Comparison of ENCODE assay signal across 29 mouse cellular contexts in the genomic region with DNA sequence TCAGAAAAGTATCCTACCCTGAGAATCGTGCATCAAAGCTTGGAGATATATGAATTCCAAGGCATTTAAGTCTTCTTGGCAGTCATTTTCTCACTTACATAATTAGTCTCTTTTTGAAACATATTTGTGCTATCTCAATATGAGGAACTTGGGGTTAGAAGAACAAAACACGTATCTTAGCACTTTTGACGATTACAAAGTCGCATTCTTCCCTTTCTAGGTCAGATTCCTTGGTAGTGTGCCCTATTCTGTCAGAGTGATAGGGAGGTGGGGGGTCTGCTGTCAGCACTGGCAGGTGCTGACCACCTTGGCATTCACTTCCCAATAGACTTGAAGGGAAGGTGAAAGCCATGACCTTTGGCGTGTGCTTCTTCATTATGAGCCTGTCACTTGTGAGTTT. TPM values are rescaled to one million over a fixed set of nuclear protein-coding genes. Genes with fewer than 3 reads are reported as not detected.
A peak's percentile ranks its signal among the peaks of the same experiment; 100 is the strongest.
DNase-seq lines count a peak whose midpoint lies in the region; ATAC-seq and TF ChIP-seq lines count a peak whose summit lies in the region.
"Had no signal": no experiment of that assay in that cellular context is flagged by ENCODE, and none has a peak within 500 bp of the region (broad histone marks: within the 10 kb centered on the region; RNA-seq: fewer than 3 reads in every experiment).

No protein-coding gene starts in this region.

- intact Hi-C loops in gastrocnemius, adult 2 months (cut with DNase I), result no loop called here

- no peaks in the 10 kb centered on the region for H3K4me1 ChIP-seq in forebrain, embryonic 10.5 days
- no peaks in the 10 kb centered on the region for H3K4me1 ChIP-seq in forebrain, embryonic 13.5 days
- H3K4me1 ChIP-seq: embryonic facial prominence, embryonic 10.5 days; embryonic facial prominence, embryonic 13.5 days; heart, embryonic 13.5 days had no signal

- 91% methylated on average over 5 of the region's 5 CpGs for WGBS in forebrain, embryonic 10.5 days
- WGBS in forebrain, embryonic 13.5 days, result 85% methylated on average over 5 of the region's 5 CpGs

- peak; percentile 35 for ATAC-seq in granulocyte monocyte progenitor cell, adult 5-6 weeks (replicated peaks; ENCODE audit: poor library complexity, severe bottlenecking)
- ATAC-seq in megakaryocyte, adult 5-6 weeks (ENCODE audit: poor library complexity, severe bottlenecking), result peak; percentile 70
- ATAC-seq in forebrain, embryonic 13.5 days, result no peak
- ATAC-seq: forebrain, embryonic 14.5 days; forebrain, postnatal 0 days; intestine, postnatal 0 days; Patski had no signal

- H3K9me3 ChIP-seq in forebrain, embryonic 10.5 days, result no peaks in the 10 kb centered on the region
- 0 out of 2 replicates have a peak, but pooled peaks cover 3% of the 10 kb centered on the region for H3K9me3 ChIP-seq in forebrain, embryonic 13.5 days (replicated peaks)
- H3K9me3 ChIP-seq: embryonic facial prominence, embryonic 10.5 days; G1E had no signal

- H3K4me3 ChIP-seq in gastrocnemius, adult 2 months, result no peak overlapping the region
- no peak overlapping the region for H3K4me3 ChIP-seq in forebrain, embryonic 10.5 days
- H3K4me3 ChIP-seq in forebrain, embryonic 13.5 days, result no peak overlapping the region
- H3K4me3 ChIP-seq: embryonic facial prominence, embryonic 10.5 days; embryonic facial prominence, embryonic 13.5 days; erythroblast, embryonic 14.5 days; heart, embryonic 13.5 days had no signal

- no peak for DNase-seq in gastrocnemius, adult 2 months
- DNase-seq in gastrocnemius, postnatal 4 days (ENCODE audit: low spot score in 2 of 2), result no peak
- peak; percentile 2 for DNase-seq in CD4-positive helper T cell, adult 2 months (ENCODE audit: low read depth, low spot score)
- no peak for DNase-seq in forebrain, embryonic 10.5 days (ENCODE audit: extremely low spot score, low spot score)
- DNase-seq in kidney, adult 11 months, result no peak
- DNase-seq: adrenal gland, postnatal 10 days; adrenal gland, postnatal 36 days; cerebellum, adult 11 months; cerebellum, adult 2 months; cerebellum, adult 9-11 months; cerebellum, postnatal 25 days; embryo, embryonic 11 days; forebrain, postnatal 0 days; gastrocnemius, postnatal 25 days; heart, adult 11 months; heart, postnatal 36 days had no signal

- no peaks in the 10 kb centered on the region for H3K36me3 ChIP-seq in forebrain, embryonic 10.5 days (replicated peaks)
- no peaks in the 10 kb centered on the region for H3K36me3 ChIP-seq in forebrain, embryonic 13.5 days (ENCODE audit: poor library complexity, severe bottlenecking)
- H3K36me3 ChIP-seq: embryonic facial prominence, embryonic 10.5 days; embryonic facial prominence, embryonic 13.5 days; G1E; heart, embryonic 13.5 days had no signal

- H3K4me2 ChIP-seq in forebrain, embryonic 13.5 days, result no peak overlapping the region
- H3K4me2 ChIP-seq: embryonic facial prominence, embryonic 13.5 days; heart, embryonic 13.5 days; hindbrain, embryonic 14.5 days had no signal

- TF ChIP-seq CTCF in gastrocnemius, adult 2 months (IDR thresholded peaks at IDR 0.05), result no peak

- H3K9ac ChIP-seq in forebrain, embryonic 13.5 days, result no peak overlapping the region
- H3K9ac ChIP-seq: embryonic facial prominence, embryonic 13.5 days; forebrain, postnatal 0 days; heart, embryonic 13.5 days; hindbrain, embryonic 14.5 days had no signal

- H3K27ac ChIP-seq in gastrocnemius, adult 2 months, result peak overlapping the region; percentile 77; the same call in 1 of the 2 replicates
- no peak overlapping the region for H3K27ac ChIP-seq in forebrain, embryonic 10.5 days
- H3K27ac ChIP-seq in forebrain, embryonic 13.5 days, result no peak overlapping the region
- H3K27ac ChIP-seq: embryonic facial prominence, embryonic 10.5 days; embryonic facial prominence, embryonic 13.5 days; heart, embryonic 13.5 days; hindbrain, embryonic 14.5 days had no signal

- H3K27me3 ChIP-seq in forebrain, embryonic 10.5 days (ENCODE audit: poor library complexity, severe bottlenecking), result no peaks in the 10 kb centered on the region
- H3K27me3 ChIP-seq in forebrain, embryonic 13.5 days, result no peaks in the 10 kb centered on the region
- H3K27me3 ChIP-seq: CH12.LX; embryonic facial prominence, embryonic 13.5 days; heart, embryonic 13.5 days; Patski had no signal

RNA-seq across cellular contexts. Expression of a gene that starts 54.5 kb away (rescaled TPM):
- 1 to 10 TPM; 2.7 to 3.3 TPM for total RNA-seq in gastrocnemius, adult 2 months (2021)
- 1 to 10 TPM; 7.2 to 8.6 TPM for total RNA-seq in gastrocnemius, postnatal 4 days (2021)
- total RNA-seq in granulocyte monocyte progenitor cell, adult 5-6 weeks (2014; fragmentation: Nextera tagmentation), result not detected in 2 replicates
- total RNA-seq in granulocyte monocyte progenitor cell, adult 5-6 weeks (2017), result 0.04 TPM in 1 of 2 replicates, not detected in the other
- total RNA-seq in megakaryocyte, adult 5-6 weeks (2015), result 0.25 and 0.48 TPM in 2 replicates
- 0.22 and 0.53 TPM in 2 replicates for total RNA-seq in megakaryocyte, adult 5-6 weeks (2017)
- 0.63 and 1.1 TPM in 2 replicates for polyA plus RNA-seq in forebrain, embryonic 10.5 days (2016; fragmentation: Nextera tagmentation; extraction: Ambion mirVana)
- polyA plus RNA-seq in forebrain, embryonic 13.5 days (2015; fragmentation: Nextera tagmentation; extraction: Ambion mirVana), result 1.2 and 1.3 TPM in 2 replicates
- total RNA-seq: CH12.LX had no signal
- polyA plus RNA-seq: erythroblast, embryonic 14.5 days; G1E had no signal
